Mouse (Mus musculus): ENCODE measurements around the gene Ttll7. TPM values are rescaled to one million over a fixed set of nuclear protein-coding genes. Genes with fewer than 3 reads are reported as not detected.

Gene Ttll7
- total and polyA plus RNA-seq, 3 experiments = not detected

DNA sequence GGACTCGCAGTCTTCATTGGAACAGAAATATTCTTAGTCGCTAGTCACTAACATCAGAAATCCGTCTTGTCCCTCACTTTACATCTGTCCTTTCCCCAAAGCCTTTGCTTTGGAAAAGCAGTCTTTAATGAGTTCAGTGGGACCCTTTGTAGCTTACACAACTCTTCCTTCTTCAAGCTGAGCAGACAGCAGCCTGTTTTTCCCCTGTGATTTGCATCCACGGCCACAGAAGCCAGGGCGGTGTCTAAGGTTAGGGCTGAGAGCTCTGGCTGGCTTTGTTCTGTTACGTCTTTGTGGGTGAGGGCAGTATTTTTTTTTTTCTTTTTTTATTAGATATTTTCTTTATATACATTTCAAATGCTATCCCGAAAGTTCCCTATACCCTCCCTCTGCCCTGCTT is 76.0 kb downstream of the Ttll7 start:
- no peak overlapping the region for H3K27ac ChIP-seq (ENCODE audit: control insufficient read depth, low read depth, low read length)
- TF ChIP-seq E2F4 (IDR thresholded peaks at IDR 0.05; ENCODE audit: borderline replicate concordance, low read depth, low read length) (no peak), ZKSCAN1 (IDR thresholded peaks at IDR 0.05; ENCODE audit: low read depth, low read length) (no peak), POLR2A (IDR thresholded peaks at IDR 0.05; ENCODE audit: control insufficient read depth in 1 of 2, insufficient read depth in 1 of 2, low read depth in 1 of 2, low read length in 2 of 2, poor library complexity in 1 of 2) (no peak), CHD2 (IDR thresholded peaks at IDR 0.05; ENCODE audit: low read length) (no peak), RAD21 (IDR thresholded peaks at IDR 0.05; ENCODE audit: low read depth, low read length) (no peak), TBP (IDR thresholded peaks at IDR 0.05; ENCODE audit: low read depth, low read length) (no peak), MYC (IDR thresholded peaks at IDR 0.05; ENCODE audit: low read depth, low read length) (no peak), EP300 (IDR thresholded peaks at IDR 0.05; ENCODE audit: low read depth in 1 of 2, low read length in 2 of 2) (no peak), ETS1 (IDR thresholded peaks at IDR 0.05; ENCODE audit: low read depth, low read length) (no peak), ZC3H11A (IDR thresholded peaks at IDR 0.05; ENCODE audit: low read depth, low read length) (no peak), TAL1 (IDR thresholded peaks at IDR 0.05; ENCODE audit: low read length) (no peak), BHLHE40 (IDR thresholded peaks at IDR 0.05; ENCODE audit: borderline replicate concordance, low read depth, low read length) (no peak), NELFE (IDR thresholded peaks at IDR 0.05; ENCODE audit: low read depth, low read length) (no peak), HCFC1 (IDR thresholded peaks at IDR 0.05; ENCODE audit: low read depth, low read length) (no peak), UBTF (IDR thresholded peaks at IDR 0.05; ENCODE audit: borderline replicate concordance, insufficient read depth, low read depth, low read length) (no peak)
- no peaks in the 10 kb centered on the region for H3K9me3 ChIP-seq (replicated peaks; ENCODE audit: insufficient read depth, low read length)
- H3K4me3 ChIP-seq (ENCODE audit: control insufficient read depth in 1 of 2, insufficient read depth in 1 of 2, low read depth in 2 of 2, low read length in 2 of 2) = no peak overlapping the region
- no peak for DNase-seq (ENCODE audit: low read depth, low spot score)
- no peaks in the 10 kb centered on the region for H3K27me3 ChIP-seq (ENCODE audit: control insufficient read depth in 1 of 2, insufficient read depth in 2 of 2, low read length in 2 of 2)
- H3K36me3 ChIP-seq (ENCODE audit: control insufficient read depth in 1 of 2, insufficient read depth in 2 of 2, low read length in 2 of 2) = no peaks in the 10 kb centered on the region
- H3K9ac ChIP-seq (ENCODE audit: control insufficient read depth, low read depth, low read length, poor library complexity, severe bottlenecking) = no peak overlapping the region
- no peaks in the 10 kb centered on the region for H3K79me2 ChIP-seq (ENCODE audit: control insufficient read depth, insufficient read depth, low read length, poor library complexity)
- H3K4me1 ChIP-seq (ENCODE audit: control insufficient read depth in 1 of 2, insufficient read depth in 2 of 2, low read length in 2 of 2) = no peaks in the 10 kb centered on the region

DNA sequence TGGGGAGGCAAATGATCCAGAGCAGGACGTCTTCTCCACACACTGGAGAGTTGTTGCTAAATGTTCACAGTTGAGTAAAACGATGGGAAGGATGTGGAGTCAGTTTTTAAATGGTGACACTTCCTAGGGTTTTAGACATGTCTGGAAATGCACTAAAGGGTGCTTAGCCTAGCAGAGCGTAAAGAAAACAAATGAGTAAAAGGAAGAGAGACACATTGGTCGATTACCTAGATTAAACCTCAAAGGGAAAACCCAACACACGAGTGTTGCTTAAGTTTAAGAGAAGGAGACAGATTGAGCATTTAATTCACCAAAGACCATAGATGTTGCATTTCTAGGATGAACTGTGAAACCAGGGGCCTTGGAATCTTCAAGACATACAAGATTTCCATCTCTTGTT is 76.8 kb downstream of the Ttll7 start:
- H3K36me3 ChIP-seq (ENCODE audit: control insufficient read depth in 1 of 2, insufficient read depth in 2 of 2, low read length in 2 of 2) = no peaks in the 10 kb centered on the region
- no peaks in the 10 kb centered on the region for H3K9me3 ChIP-seq (replicated peaks; ENCODE audit: insufficient read depth, low read length)
- no peak overlapping the region for H3K4me3 ChIP-seq (ENCODE audit: control insufficient read depth in 1 of 2, insufficient read depth in 1 of 2, low read depth in 2 of 2, low read length in 2 of 2)
- TF ChIP-seq POLR2AphosphoS2 (IDR thresholded peaks at IDR 0.05; ENCODE audit: low read length) = no peak
- TF ChIP-seq SIN3A (IDR thresholded peaks at IDR 0.05; ENCODE audit: low read length) = no peak
- TF ChIP-seq ETS1 (IDR thresholded peaks at IDR 0.05; ENCODE audit: low read depth, low read length) = no peak
- no peak for TF ChIP-seq NRF1 (IDR thresholded peaks at IDR 0.05; ENCODE audit: insufficient read depth, low read depth, low read length, poor library complexity, severe bottlenecking)
- no peak for DNase-seq (ENCODE audit: low read depth, low spot score)
- H3K9ac ChIP-seq (ENCODE audit: control insufficient read depth, low read depth, low read length, poor library complexity, severe bottlenecking) = no peak overlapping the region
- no peaks in the 10 kb centered on the region for H3K4me1 ChIP-seq (ENCODE audit: control insufficient read depth in 1 of 2, insufficient read depth in 2 of 2, low read length in 2 of 2)
- H3K79me2 ChIP-seq (ENCODE audit: control insufficient read depth, insufficient read depth, low read length, poor library complexity) = no peaks in the 10 kb centered on the region
- no peaks in the 10 kb centered on the region for H3K27me3 ChIP-seq (ENCODE audit: control insufficient read depth in 1 of 2, insufficient read depth in 2 of 2, low read length in 2 of 2)
- no peak overlapping the region for H3K27ac ChIP-seq (ENCODE audit: control insufficient read depth, low read depth, low read length)
